Mouse (Mus musculus) bone marrow macrophage, adult 2 months (primary cell): Measurements from ENCODE around the gene Dars2.

Experiments used
- CTCF ChIP-seq: IDR thresholded peaks from 2 replicates; pipeline ENCODE4 v1.5.1; 2012; ENCODE audit warnings: low read depth, mild to moderate bottlenecking, low read length, moderate library complexity
- POLR2A ChIP-seq: IDR thresholded peaks from 2 replicates; pipeline ENCODE4 v1.6.1; 2012; ENCODE audit warnings: mild to moderate bottlenecking, low read depth, low read length, borderline replicate concordance

- TF ChIP-seq POLR2A (no peak), CTCF (no peak)
These were observed 50.4 kb downstream of the Dars2 start for GRCm38 (mm10) chr1:161020051-161020450.
